Comparison of ENCODE assay signal across 12 mouse cellular contexts in genomic region chr17:47538049-47538448, GRCm38 (mm10).
"Had no signal": no experiment of that assay in that cellular context is flagged by ENCODE, and none has a peak within 500 bp of the region (broad histone marks: within the 10 kb centered on the region; RNA-seq: fewer than 3 reads in every experiment).

No protein-coding gene starts in this region.

- H3K4me3 ChIP-seq: limb, embryonic 13.5 days; limb, embryonic 15.5 days; midbrain, embryonic 10.5 days; midbrain, embryonic 12.5 days; neural tube, embryonic 12.5 days had no signal

- DNase-seq: lung, adult 18-20 months; lung, embryonic 14.5 days; lung, postnatal 10 days; lung, postnatal 4 days; midbrain, embryonic 14.5 days; right cerebral cortex, postnatal 14 days; thymus, postnatal 36 days had no signal

- H3K4me1 ChIP-seq: limb, embryonic 13.5 days; midbrain, embryonic 12.5 days had no signal

- H3K27me3 ChIP-seq: limb, embryonic 13.5 days; limb, embryonic 15.5 days; midbrain, embryonic 12.5 days; neural tube, embryonic 12.5 days had no signal

- H3K9me3 ChIP-seq: limb, embryonic 13.5 days; limb, embryonic 15.5 days; midbrain, embryonic 10.5 days; midbrain, embryonic 12.5 days; neural tube, embryonic 12.5 days had no signal

- H3K9ac ChIP-seq: limb, embryonic 13.5 days; limb, embryonic 15.5 days; lung, embryonic 14.5 days; midbrain, embryonic 12.5 days; neural tube, embryonic 12.5 days had no signal

- H3K27ac ChIP-seq: limb, embryonic 13.5 days; limb, embryonic 15.5 days; midbrain, embryonic 10.5 days; midbrain, embryonic 12.5 days; neural tube, embryonic 12.5 days had no signal

- H3K36me3 ChIP-seq: limb, embryonic 13.5 days; limb, embryonic 15.5 days; midbrain, embryonic 10.5 days; midbrain, embryonic 12.5 days; neural tube, embryonic 12.5 days had no signal

- H3K4me2 ChIP-seq: limb, embryonic 13.5 days; limb, embryonic 15.5 days; lung, embryonic 14.5 days; midbrain, embryonic 12.5 days; neural tube, embryonic 12.5 days had no signal
